Mouse (Mus musculus) gastrocnemius, postnatal 4 days (tissue): ENCODE measurements around the gene Gm49318. TPM values are rescaled to one million over a fixed set of nuclear protein-coding genes. Genes with fewer than 3 reads are reported as not detected.
A peak's percentile ranks its signal among the peaks of the same experiment; 100 is the strongest.
"Not testable (repeated sequence)": the region's sequence is repeated elsewhere in the genome, so short reads cannot be mapped to it uniquely, and the experiment has no call there.

ENCODE experiments used
- DNase-seq, 2 experiments: peaks; one replicate each; pipeline ENCODE4 v3.0.0; 2021 to 2022; ENCODE audit warnings: low spot score in 2 of 2, mixed read lengths in 2 of 2
- long read RNA-seq, 2 experiments: library from polyadenylated mRNA; stranded (forward); transcript quantifications; one replicate each; pipeline ENCODE4 v2.0.0; 2021
- total RNA-seq, 2 experiments: library from RNA; stranded (reverse); gene quantifications; 2 replicates each; pipeline ENCODE4 v1.2.3; 2021

Gene Gm49318
- total RNA-seq = under 1 TPM in 1 of 2 experiments, not detected in 1; 0.54 TPM
- long read RNA-seq, experiment 1 = 0 reads
- long read RNA-seq, experiment 2 = 0 reads

GRCm38 (mm10) chr9:22070791-22071573, at the start of gene Gm49318, which contains the start of gene Zfp653:
Gm49318 (minus strand) TSS chr9:22071259.
Zfp653 (minus strand) TSS chr9:22071376.
- DNase-seq = peak; percentile 95 to 99

- DNase-seq = no peak
Measured at GRCm38 (mm10) chr9:22119543-22119942, 48.5 kb upstream of the Gm49318 start.

GRCm38 (mm10) chr9:22117754-22118456, 46.8 kb upstream of the Gm49318 start:
- peak in 1 of 2 experiments; percentile 47 for DNase-seq

GRCm38 (mm10) chr9:22116740-22117426, 45.8 kb upstream of the Gm49318 start, which contains the start of gene Elof1:
Elof1 (minus strand) TSS chr9:22117172.
- peak; percentile 75 to 89 for DNase-seq

GRCm38 (mm10) chr9:22116086-22116485, 45.0 kb upstream of the Gm49318 start:
- no peak for DNase-seq

GRCm38 (mm10) chr9:22115635-22116034, 44.6 kb upstream of the Gm49318 start:
- DNase-seq = no peak

GRCm38 (mm10) chr9:22108194-22108593, 37.1 kb upstream of the Gm49318 start:
- DNase-seq = no peak

- DNase-seq = no peak
Measured at GRCm38 (mm10) chr9:22099922-22100321, 28.9 kb upstream of the Gm49318 start.

- no peak for DNase-seq
Measured at GRCm38 (mm10) chr9:22098993-22099696, 28.1 kb upstream of the Gm49318 start, which contains the start of gene Cnn1. Cnn1 (plus strand) TSS chr9:22099216.

GRCm38 (mm10) chr9:22095854-22096307, 24.8 kb upstream of the Gm49318 start:
- DNase-seq = peak; percentile 66 to 83

- no peak for DNase-seq
Measured at GRCm38 (mm10) chr9:22092746-22093145, 21.7 kb upstream of the Gm49318 start.

GRCm38 (mm10) chr9:22089986-22090385, 18.9 kb upstream of the Gm49318 start:
- DNase-seq = no peak

- no peak for DNase-seq
Measured at GRCm38 (mm10) chr9:22089281-22089680, 18.2 kb upstream of the Gm49318 start.

- no peak for DNase-seq
Measured at GRCm38 (mm10) chr9:22087034-22087618, 16.1 kb upstream of the Gm49318 start.

GRCm38 (mm10) chr9:22086012-22086411, 15.0 kb upstream of the Gm49318 start:
- DNase-seq = no peak

GRCm38 (mm10) chr9:22085022-22085834, 14.2 kb upstream of the Gm49318 start, which contains the start of gene Ecsit:
Ecsit (minus strand) TSS chr9:22085438.
- peak; percentile 64 to 90 for DNase-seq

GRCm38 (mm10) chr9:22084667-22085021, 13.6 kb upstream of the Gm49318 start:
- no peak for DNase-seq

- DNase-seq = no peak
Measured at GRCm38 (mm10) chr9:22076223-22076622, 5.2 kb upstream of the Gm49318 start.

GRCm38 (mm10) chr9:22075778-22076177, 4.7 kb upstream of the Gm49318 start:
- DNase-seq = not testable (repeated sequence)
